Mouse (Mus musculus) layer of hippocampus, postnatal 10 days (tissue): Measurements from ENCODE around the gene Sema6d. TPM values are rescaled to one million over a fixed set of nuclear protein-coding genes. Genes with fewer than 3 reads are reported as not detected.

Experiments
- DNase-seq, 2 experiments: peaks; one replicate each; pipeline ENCODE4 v3.0.0; 2021; ENCODE audit warnings: low spot score in 2 of 2
- total RNA-seq, 2 experiments: library from RNA; stranded (reverse); gene quantifications; 2 replicates each; pipeline ENCODE4 v1.2.3; 2021

The Sema6d gene
- total RNA-seq, 2 experiments from 2014 or later: 92.1 to 97.7 TPM

- no peak for DNase-seq
Observed at GRCm38 (mm10) chr2:124465004-124465946, 375.5 kb downstream of the Sema6d start.

GRCm38 (mm10) chr2:124467429-124467828, 377.7 kb downstream of the Sema6d start:
- no peak for DNase-seq

GRCm38 (mm10) chr2:124470346-124471042, 380.7 kb downstream of the Sema6d start:
- no peak for DNase-seq

GRCm38 (mm10) chr2:124472674-124473507, 383.1 kb downstream of the Sema6d start:
- no peak for DNase-seq

GRCm38 (mm10) chr2:124477904-124478303, 388.1 kb downstream of the Sema6d start:
- no peak for DNase-seq

- DNase-seq: no peak
Observed at GRCm38 (mm10) chr2:124478526-124478925, 388.8 kb downstream of the Sema6d start.

- no peak for DNase-seq
Observed at GRCm38 (mm10) chr2:124485761-124486160, 396.0 kb downstream of the Sema6d start.

- DNase-seq: peak in 1 of 2 experiments; percentile 47
Observed at GRCm38 (mm10) chr2:124490010-124490801, 400.4 kb downstream of the Sema6d start.

GRCm38 (mm10) chr2:124495751-124496150, 406.0 kb downstream of the Sema6d start:
- no peak for DNase-seq

- no peak for DNase-seq
Observed at GRCm38 (mm10) chr2:124499670-124500069, 409.9 kb downstream of the Sema6d start.

- DNase-seq: no peak
Observed at GRCm38 (mm10) chr2:124505784-124506489, 416.2 kb downstream of the Sema6d start.

- DNase-seq: no peak
Observed at GRCm38 (mm10) chr2:124507804-124508203, 418.0 kb downstream of the Sema6d start.

GRCm38 (mm10) chr2:124509479-124509878, 419.7 kb downstream of the Sema6d start:
- no peak for DNase-seq

- DNase-seq: no peak
Observed at GRCm38 (mm10) chr2:124511826-124512225, 422.1 kb downstream of the Sema6d start.

GRCm38 (mm10) chr2:124522426-124522825, 432.7 kb downstream of the Sema6d start:
- no peak for DNase-seq

- no peak for DNase-seq
Observed at GRCm38 (mm10) chr2:124523667-124524066, 433.9 kb downstream of the Sema6d start.

GRCm38 (mm10) chr2:124524167-124524566, 434.4 kb downstream of the Sema6d start:
- peak; percentile 59 to 68 for DNase-seq

GRCm38 (mm10) chr2:124527641-124528040, 437.9 kb downstream of the Sema6d start:
- no peak for DNase-seq

GRCm38 (mm10) chr2:124530441-124530840, 440.7 kb downstream of the Sema6d start:
- DNase-seq: no peak

- DNase-seq: no peak
Observed at GRCm38 (mm10) chr2:124531062-124531461, 441.3 kb downstream of the Sema6d start.
